Mouse (Mus musculus) heart, postnatal 0 days (tissue): ENCODE results near the gene Epn1.

Source experiments
- CTCF ChIP-seq: IDR thresholded peaks from 2 replicates; pipeline ENCODE4 v1.5.1; 2016; ENCODE audit warnings: antibody characterized with exemption, control low read depth, low read depth
- EP300 ChIP-seq: IDR thresholded peaks from 2 replicates; pipeline ENCODE4 v1.6.1; 2016; ENCODE audit warnings: antibody characterized with exemption, low read depth

- no peak for TF ChIP-seq CTCF
- TF ChIP-seq EP300 = no peak
Observed at GRCm38 (mm10) chr7:5085512-5085911, 5.5 kb downstream of the Epn1 start.
